Mouse (Mus musculus): Measurements from ENCODE around the gene Oxsm.

Oxsm gene

GRCm38 (mm10) chr14:16242193-16242815 is 7.3 kb downstream of the Oxsm start:
- DNase-seq (ENCODE audit: low read depth, low spot score), result no peak

GRCm38 (mm10) chr14:16236466-16236865 is 13.1 kb downstream of the Oxsm start:
- DNase-seq (ENCODE audit: low read depth, low spot score), result no peak

GRCm38 (mm10) chr14:16233515-16233914 is 16.1 kb downstream of the Oxsm start:
- no peak for DNase-seq (ENCODE audit: low read depth, low spot score)

- DNase-seq (ENCODE audit: low read depth, low spot score), result no peak
Measured at GRCm38 (mm10) chr14:16230581-16230980, 19.0 kb downstream of the Oxsm start.

GRCm38 (mm10) chr14:16229395-16229794 is 20.2 kb downstream of the Oxsm start:
- DNase-seq (ENCODE audit: low read depth, low spot score), result no peak

- DNase-seq (ENCODE audit: low read depth, low spot score), result peak; percentile 75
Measured at GRCm38 (mm10) chr14:16219015-16219414, 30.6 kb downstream of the Oxsm start.

- no peak for DNase-seq (ENCODE audit: low read depth, low spot score)
Measured at GRCm38 (mm10) chr14:16207722-16208121, 41.9 kb downstream of the Oxsm start.

GRCm38 (mm10) chr14:16201673-16202072 is 47.9 kb downstream of the Oxsm start:
- no peak for DNase-seq (ENCODE audit: low read depth, low spot score)

GRCm38 (mm10) chr14:16200969-16201638 is 48.5 kb downstream of the Oxsm start:
- no peak for DNase-seq (ENCODE audit: low read depth, low spot score)

GRCm38 (mm10) chr14:16200220-16200912 is 49.2 kb downstream of the Oxsm start:
- DNase-seq (ENCODE audit: low read depth, low spot score), result no peak

- DNase-seq (ENCODE audit: low read depth, low spot score), result peak; percentile 58
Measured at GRCm38 (mm10) chr14:16196518-16196917, 53.1 kb downstream of the Oxsm start.

GRCm38 (mm10) chr14:16195486-16195885 is 54.1 kb downstream of the Oxsm start:
- DNase-seq (ENCODE audit: low read depth, low spot score), result peak; percentile 7

- DNase-seq (ENCODE audit: low read depth, low spot score), result no peak
Measured at GRCm38 (mm10) chr14:16194125-16194524, 55.5 kb downstream of the Oxsm start.

- DNase-seq (ENCODE audit: low read depth, low spot score), result no peak
Measured at GRCm38 (mm10) chr14:16189142-16189541, 60.5 kb downstream of the Oxsm start.

Data from 3T3-L1 (cell line).